Mouse (Mus musculus) liver, embryonic 11.5 days (tissue): Measurements from ENCODE around the gene Hoxa11. TPM values are rescaled to one million over a fixed set of nuclear protein-coding genes. Genes with fewer than 3 reads are reported as not detected.

ENCODE experiments used
- ATAC-seq: fragments of 200-750 bp; cut with Nextera tagmentation; replicated peaks from 2 replicates; pipeline ENCODE4 v1.8.0; 2017; ENCODE audit warnings: moderate number of reproducible peaks, mild to moderate bottlenecking, moderate TSS enrichment, moderate library complexity; ENCODE audit not compliant: low FRiP score
- DNase-seq: peaks from one replicate; pipeline ENCODE4 v3.0.0-alpha.2; 2017; ENCODE audit warnings: low spot score
- H3K27ac ChIP-seq: fragments of 300-500 bp; sonication (generic); 2 replicates; pipeline ENCODE4 v1.5.1; 2014; ENCODE audit warnings: mild to moderate bottlenecking, low read depth, low read length, control low read depth
- H3K27me3 ChIP-seq: fragments of 300-500 bp; sonication (generic); replicated peaks from 2 replicates; pipeline ENCODE4 v1.6.1; 2014; ENCODE audit warnings: low read length, mixed read lengths; ENCODE audit not compliant: control insufficient read depth, insufficient read depth
- H3K36me3 ChIP-seq: fragments of 300-500 bp; sonication (generic); 2 replicates; pipeline ENCODE4 v1.6.1; 2014; ENCODE audit warnings: mild to moderate bottlenecking, low read length, moderate library complexity, mixed read lengths; ENCODE audit not compliant: control insufficient read depth, insufficient read depth
- H3K4me1 ChIP-seq: fragments of 300-500 bp; sonication (generic); replicated peaks from 2 replicates; pipeline ENCODE4 v1.6.1; 2014; ENCODE audit warnings: low read length, mixed read lengths; ENCODE audit not compliant: control insufficient read depth, insufficient read depth
- H3K4me2 ChIP-seq: fragments of 300-500 bp; sonication (generic); 2 replicates; pipeline ENCODE4 v1.6.1; 2014; ENCODE audit warnings: mild to moderate bottlenecking, control low read depth, moderate library complexity
- H3K4me3 ChIP-seq: fragments of 300-500 bp; sonication (generic); 2 replicates; pipeline ENCODE4 v1.5.1; 2014; ENCODE audit warnings: low read depth, low read length, control low read depth
- H3K9ac ChIP-seq: fragments of 300-500 bp; sonication (generic); 2 replicates; pipeline ENCODE4 v1.6.1; 2014; ENCODE audit warnings: low read depth, low read length, control low read depth
- H3K9me3 ChIP-seq: fragments of 300-500 bp; sonication (generic); 2 replicates; pipeline ENCODE4 v1.6.1; 2016; ENCODE audit warnings: low read length, inconsistent platforms, mixed read lengths; ENCODE audit not compliant: control insufficient read depth
- WGBS: fragments of 180-500 bp; shearing (Covaris S2); extraction: QIAGEN DNeasy Blood & Tissue Kit; methylation state at CpG from one replicate; pipeline ENCODE4 v1.1.7; 2014; 5-methylcytosine and 5-hydroxymethylcytosine counted together
- polyA plus RNA-seq: library from polyadenylated mRNA; unstranded; fragments of >200 nt; fragmentation: Nextera tagmentation; extraction: Ambion mirVana; gene quantifications from 2 replicates; pipeline ENCODE4 v1.2.1, GENCODE M21; 2014

The Hoxa11 gene
- polyA plus RNA-seq, 1 experiment from 2014 or later: 0.26 TPM

DNA sequence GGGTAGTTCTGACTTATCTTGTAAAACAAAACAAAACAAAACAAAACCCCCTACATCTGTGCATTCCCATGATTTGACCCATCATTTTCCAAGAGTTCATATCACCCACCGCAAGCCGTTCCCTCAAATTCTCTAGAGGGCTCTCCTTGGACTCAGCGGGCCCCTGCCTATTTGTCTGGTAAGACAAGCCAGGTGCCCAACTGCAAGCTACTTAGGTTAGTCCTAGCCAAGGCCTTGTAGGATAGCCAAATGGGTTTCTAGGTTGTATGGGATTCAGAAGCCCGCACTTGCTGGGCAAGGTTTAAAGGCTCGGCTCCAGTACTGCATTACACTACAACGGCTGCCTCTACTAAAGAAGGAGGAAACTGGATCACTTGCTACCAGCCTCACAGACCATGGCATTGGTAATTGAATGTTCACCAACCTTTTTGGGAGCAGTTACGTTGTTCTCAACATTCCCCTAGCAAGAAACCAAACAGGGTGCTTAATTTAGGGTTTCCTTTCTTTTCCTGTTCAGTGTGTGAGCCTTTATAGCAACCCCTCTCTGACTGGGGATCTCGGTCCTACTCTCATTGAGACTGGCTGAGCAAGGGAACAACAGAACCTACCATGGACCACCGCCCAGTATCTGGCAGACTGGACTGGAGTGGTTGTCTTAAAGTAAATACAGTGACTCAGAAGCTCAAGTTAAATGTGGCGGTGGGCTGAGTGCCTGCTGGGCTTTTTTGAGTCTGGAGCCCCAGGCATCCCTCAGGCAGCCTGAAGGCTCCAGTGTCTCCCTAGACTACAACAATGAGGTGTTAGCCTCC, 8.1 kb downstream of the Hoxa11 start:
- H3K4me3 ChIP-seq: no peak overlapping the region
- no peak overlapping the region for H3K27ac ChIP-seq
- peaks cover 98% of the 10 kb centered on the region for H3K27me3 ChIP-seq
- H3K4me2 ChIP-seq: no peak overlapping the region
- DNase-seq (no peak), ATAC-seq (no peak)
- H3K36me3 ChIP-seq: no peaks in the 10 kb centered on the region
- WGBS: 10% methylated on average over 10 of the region's 10 CpGs
- no peaks in the 10 kb centered on the region for H3K4me1 ChIP-seq
- no peaks in the 10 kb centered on the region for H3K9me3 ChIP-seq
- H3K9ac ChIP-seq: no peak overlapping the region

DNA sequence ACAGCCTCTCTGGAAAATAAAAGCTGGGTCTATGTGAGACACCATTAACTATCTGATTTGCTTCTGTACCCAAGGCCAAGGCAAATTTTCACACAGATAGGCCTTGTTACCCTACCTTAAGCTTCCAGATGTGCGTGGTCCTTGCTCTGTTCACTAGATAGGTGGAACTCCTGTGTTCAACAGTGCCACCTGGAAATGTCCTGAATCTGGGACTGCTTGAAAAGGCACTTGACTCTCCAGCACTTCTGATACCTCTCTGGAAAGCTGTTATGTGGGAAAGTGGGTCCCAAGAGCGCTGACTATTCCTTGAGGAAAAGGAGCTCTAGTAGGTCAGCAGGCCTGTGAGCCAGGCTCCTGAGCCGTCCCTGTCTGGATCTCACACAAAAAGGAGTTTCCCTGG, 8.8 kb downstream of the Hoxa11 start:
- H3K4me3 ChIP-seq: no peak overlapping the region
- no peaks in the 10 kb centered on the region for H3K4me1 ChIP-seq
- no peak for DNase-seq
- ATAC-seq: no peak
- no peaks in the 10 kb centered on the region for H3K36me3 ChIP-seq
- no peak overlapping the region for H3K27ac ChIP-seq
- no peak overlapping the region for H3K9ac ChIP-seq
- peaks cover 98% of the 10 kb centered on the region for H3K27me3 ChIP-seq
- H3K9me3 ChIP-seq: no peaks in the 10 kb centered on the region
- no peak overlapping the region for H3K4me2 ChIP-seq
- WGBS: 11% methylated on average over 3 of the region's 3 CpGs

DNA sequence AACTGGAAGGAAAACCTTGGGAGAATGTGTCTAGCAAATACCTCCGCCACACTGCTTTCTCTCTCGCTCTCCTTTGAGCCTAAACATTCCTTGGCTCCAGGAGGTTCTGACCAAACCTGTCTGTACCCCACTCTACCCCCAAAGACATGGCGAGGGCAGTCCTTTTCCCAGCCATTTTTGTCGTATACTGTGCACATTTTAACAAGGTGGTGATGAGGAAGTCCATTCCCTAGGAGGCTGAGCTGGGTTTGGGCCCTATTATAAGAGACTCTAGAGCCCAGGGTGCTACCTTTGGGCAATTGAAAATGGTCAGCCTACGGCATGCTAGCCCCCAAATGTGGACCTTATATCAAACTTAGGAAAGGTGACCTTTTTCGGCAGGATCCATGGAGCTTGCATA, 9.7 kb downstream of the Hoxa11 start:
- Histone ChIP-seq H3K4me3 (no peak overlapping the region), H3K9me3 (no peaks in the 10 kb centered on the region), H3K9ac (no peak overlapping the region), H3K4me1 (no peaks in the 10 kb centered on the region), H3K36me3 (no peaks in the 10 kb centered on the region), H3K4me2 (no peak overlapping the region), H3K27me3 (peaks cover 96% of the 10 kb centered on the region), H3K27ac (no peak overlapping the region)
- DNase-seq: no peak
- no peak for ATAC-seq
- WGBS: 23% methylated on average over 6 of the region's 6 CpGs

DNA sequence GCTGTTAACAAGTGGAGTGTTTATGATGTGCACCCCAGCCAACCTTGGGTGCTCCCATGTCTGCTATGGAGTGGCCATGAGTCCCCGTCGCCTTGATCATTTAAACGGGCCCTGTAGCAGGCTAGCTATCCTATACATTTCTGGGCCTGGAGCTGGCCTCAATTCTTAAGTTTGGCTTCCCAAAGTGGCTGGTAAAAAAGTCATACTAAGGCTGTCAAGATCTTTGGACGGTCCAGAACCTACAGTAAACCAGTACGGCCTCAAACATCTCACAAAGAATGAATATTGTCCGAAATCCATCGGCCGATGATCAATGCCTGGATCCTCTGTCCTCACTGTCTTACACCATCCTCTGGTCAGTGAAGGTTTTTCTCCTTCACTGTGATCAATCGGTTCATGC, 10.3 kb downstream of the Hoxa11 start:
- ATAC-seq (no peak), DNase-seq (no peak)
- peaks cover 96% of the 10 kb centered on the region for H3K27me3 ChIP-seq
- H3K4me1 ChIP-seq: no peaks in the 10 kb centered on the region
- no peak overlapping the region for H3K27ac ChIP-seq
- no peak overlapping the region for H3K9ac ChIP-seq
- WGBS: 29% methylated on average over 9 of the region's 9 CpGs
- H3K9me3 ChIP-seq: no peaks in the 10 kb centered on the region
- H3K4me3 ChIP-seq: no peak overlapping the region
- H3K36me3 ChIP-seq: no peaks in the 10 kb centered on the region
- H3K4me2 ChIP-seq: no peak overlapping the region

DNA sequence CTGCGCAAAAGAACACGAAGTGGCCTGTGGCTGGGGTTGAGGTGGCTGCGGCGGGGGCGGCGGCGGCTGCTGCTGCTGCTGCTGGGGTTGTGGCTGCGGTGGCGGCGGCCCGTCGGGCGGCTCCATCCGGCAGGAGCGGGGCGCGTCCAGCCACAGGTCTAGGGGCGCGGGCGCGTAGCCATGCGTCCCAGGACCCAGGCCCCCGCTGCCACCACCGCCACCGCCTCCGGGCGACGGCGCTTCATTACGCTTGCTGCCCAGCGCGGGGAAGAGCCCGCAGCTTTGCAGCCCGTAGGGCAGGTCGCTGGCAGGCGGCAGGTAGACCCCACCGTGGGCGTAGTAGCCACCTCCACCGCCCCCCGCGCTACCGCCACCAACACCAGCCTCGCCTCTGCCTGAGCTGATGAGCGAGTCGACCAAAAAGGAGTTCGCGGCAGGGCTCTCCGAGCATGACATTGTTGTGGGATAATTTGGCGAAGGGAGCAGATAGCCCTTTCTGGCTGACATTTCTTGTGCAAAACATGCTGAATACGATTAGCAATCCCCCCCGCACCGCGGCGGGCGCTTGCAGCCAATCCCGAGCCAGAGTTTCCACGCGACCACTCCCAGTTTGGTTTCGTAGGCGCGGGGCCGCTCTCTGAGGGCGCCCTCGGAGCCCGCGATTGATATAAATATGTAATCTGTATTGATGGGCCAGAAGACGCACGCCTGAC, 11.0 kb downstream of the Hoxa11 start:
- DNase-seq (no peak), ATAC-seq (no peak)
- Histone ChIP-seq H3K9me3 (no peaks in the 10 kb centered on the region), H3K27me3 (peaks cover 96% of the 10 kb centered on the region), H3K4me2 (no peak overlapping the region), H3K4me1 (no peaks in the 10 kb centered on the region), H3K4me3 (peak overlapping the region; percentile 26), H3K27ac (no peak overlapping the region), H3K9ac (no peak overlapping the region), H3K36me3 (no peaks in the 10 kb centered on the region)
- WGBS: 2% methylated on average over 67 of the region's 68 CpGs

DNA sequence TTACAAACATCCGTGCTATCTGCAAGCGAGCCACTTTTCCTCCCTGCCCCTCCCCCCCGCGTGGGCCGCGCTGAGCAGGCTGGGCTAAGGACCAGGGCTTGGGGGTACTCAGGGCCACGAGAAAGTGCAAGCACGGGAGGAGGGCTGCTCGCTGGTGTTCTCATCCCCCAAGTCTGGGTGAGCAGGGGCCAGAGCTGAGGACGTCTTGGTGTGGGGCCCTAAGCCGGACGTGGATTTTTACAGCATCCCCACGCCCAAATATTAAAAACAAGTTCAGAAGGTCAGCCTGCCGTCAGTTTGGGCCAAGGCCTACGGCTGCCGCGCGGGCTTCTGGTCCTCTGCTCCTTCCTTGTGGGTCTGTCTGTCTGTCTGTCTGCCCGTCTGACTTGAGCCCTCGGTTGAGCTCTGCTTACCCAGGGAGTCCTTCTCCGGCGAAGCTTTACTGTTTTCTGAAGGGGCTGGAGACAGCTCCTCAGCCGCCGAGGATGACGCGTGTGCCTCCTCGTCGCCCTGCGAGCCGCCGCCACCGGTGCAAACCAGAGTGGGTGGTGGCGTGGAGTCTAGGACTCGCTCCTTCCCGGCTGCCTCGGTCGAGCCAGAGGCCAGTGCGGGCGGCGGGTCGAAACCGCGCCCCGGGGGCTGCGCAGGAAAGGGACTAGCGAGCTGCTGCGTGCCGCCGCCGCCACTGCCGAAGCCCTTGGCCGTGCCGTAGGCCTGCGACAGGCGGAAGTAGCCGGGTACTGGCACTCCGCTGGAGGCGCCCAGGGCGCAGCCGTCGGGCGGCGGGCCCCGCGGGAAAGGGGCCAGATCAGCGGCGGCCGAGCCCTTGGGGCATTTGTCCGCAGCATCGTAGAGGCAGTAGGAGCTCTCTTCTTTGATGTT, 11.8 kb downstream of the Hoxa11 start:
- H3K27ac ChIP-seq: no peak overlapping the region
- no peaks in the 10 kb centered on the region for H3K36me3 ChIP-seq
- no peak overlapping the region for H3K9ac ChIP-seq
- H3K27me3 ChIP-seq: peaks cover 98% of the 10 kb centered on the region
- no peak for DNase-seq
- WGBS: 2% methylated on average over 70 of the region's 70 CpGs
- no peak overlapping the region for H3K4me2 ChIP-seq
- H3K4me1 ChIP-seq: no peaks in the 10 kb centered on the region
- H3K4me3 ChIP-seq: peak overlapping the region; percentile 26
- ATAC-seq: no peak
- no peaks in the 10 kb centered on the region for H3K9me3 ChIP-seq

DNA sequence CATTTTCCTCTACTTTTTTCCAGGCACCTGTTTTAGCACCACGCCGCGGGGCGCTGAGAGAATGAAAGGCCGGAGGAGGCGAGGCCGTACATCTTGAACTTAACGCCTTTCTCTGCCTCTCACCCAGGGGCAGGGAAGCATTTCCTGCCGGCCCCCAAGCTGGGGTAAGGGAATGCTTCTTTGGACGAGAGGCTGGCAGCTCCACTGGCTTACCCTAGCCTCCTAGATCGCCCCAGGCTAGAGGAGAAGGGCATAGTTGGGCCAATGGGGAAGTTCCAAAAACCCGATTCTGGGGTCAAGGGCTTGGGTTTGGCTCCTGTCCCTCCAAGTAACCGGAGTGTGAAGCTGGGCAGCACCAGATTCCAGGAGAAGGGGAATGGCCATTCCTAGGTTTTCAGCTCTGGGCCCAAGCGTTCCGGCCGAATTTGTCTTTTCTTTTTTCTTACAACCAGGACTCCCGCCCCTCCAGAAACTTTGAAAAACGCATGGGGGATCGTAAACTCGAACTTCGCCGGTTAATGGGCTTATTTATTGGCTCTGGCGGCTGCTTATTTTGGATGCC, 12.5 kb downstream of the Hoxa11 start:
- H3K9ac ChIP-seq: no peak overlapping the region

DNA sequence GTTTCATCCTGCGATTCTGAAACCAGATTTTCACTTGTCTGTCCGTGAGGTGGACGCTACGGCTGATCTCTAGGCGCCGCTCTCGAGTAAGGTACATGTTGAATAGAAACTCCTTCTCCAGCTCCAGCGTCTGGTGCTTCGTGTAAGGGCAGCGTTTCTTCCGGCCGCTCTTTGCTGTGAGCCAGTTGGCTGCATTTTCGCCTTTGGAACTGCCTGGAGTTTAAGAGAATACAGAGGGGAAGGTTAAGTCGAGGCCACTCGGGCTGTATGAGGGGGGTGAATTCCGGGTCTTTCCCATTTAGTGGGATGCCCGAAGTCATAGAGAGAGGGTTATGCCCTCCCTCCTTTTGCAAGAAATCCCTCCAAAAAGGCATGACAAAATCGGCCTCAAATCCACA, 13.0 kb downstream of the Hoxa11 start:
- H3K4me2 ChIP-seq: peak overlapping the region; percentile 23; the same call in 1 of the 2 replicates
- H3K9me3 ChIP-seq: no peaks in the 10 kb centered on the region
- no peak for ATAC-seq
- H3K27me3 ChIP-seq: peaks cover 96% of the 10 kb centered on the region
- H3K9ac ChIP-seq: no peak overlapping the region
- no peaks in the 10 kb centered on the region for H3K4me1 ChIP-seq
- 0 out of 2 replicates have a peak overlapping the region, but pooled peaks have one; percentile 1 for H3K4me3 ChIP-seq
- no peak for DNase-seq
- 1% methylated on average over 18 of the region's 18 CpGs for WGBS
- H3K27ac ChIP-seq: no peak overlapping the region
- H3K36me3 ChIP-seq: no peaks in the 10 kb centered on the region

More for the DNA sequence above, 12.5 kb downstream of the Hoxa11 start:
- no peak for DNase-seq
- peaks cover 96% of the 10 kb centered on the region for H3K27me3 ChIP-seq
- no peaks in the 10 kb centered on the region for H3K9me3 ChIP-seq
- no peak overlapping the region for H3K4me3 ChIP-seq
- H3K4me2 ChIP-seq: no peak overlapping the region; the same call in 1 of the 2 replicates
- no peak for ATAC-seq
- H3K36me3 ChIP-seq: no peaks in the 10 kb centered on the region
- H3K4me1 ChIP-seq: no peaks in the 10 kb centered on the region
- no peak overlapping the region for H3K27ac ChIP-seq
- WGBS: 3% methylated on average over 23 of the region's 23 CpGs
